Mouse (Mus musculus): ENCODE measurements around the gene Rhbdf1. TPM values are rescaled to one million over a fixed set of nuclear protein-coding genes. Genes with fewer than 3 reads are reported as not detected.

Rhbdf1 gene
- polyA plus RNA-seq, 2 experiments = 3.0 to 5.8 TPM

- DNase-seq (ENCODE audit: low read depth in 3 of 3, low spot score in 3 of 3) (no peak), ATAC-seq (ENCODE audit: insufficient read depth) (no peak)
- no peak overlapping the region for H3K4me3 ChIP-seq (ENCODE audit: insufficient read depth in 1 of 2, low read depth in 2 of 2, low read length in 2 of 2)
- H3K27me3 ChIP-seq (ENCODE audit: control insufficient read depth, insufficient read depth, low read length) = 0 out of 2 replicates have a peak, but pooled peaks cover under 1% of the 10 kb centered on the region
- no peak overlapping the region for H3K9ac ChIP-seq (replicated peaks)
- H3K36me3 ChIP-seq (replicated peaks; ENCODE audit: control insufficient read depth, insufficient read depth, low read depth) = peaks cover 54% of the 10 kb centered on the region
- no peak overlapping the region; the same call in 1 of the 2 replicates for H3K27ac ChIP-seq
- peaks cover 14 to 15% of the 10 kb centered on the region in 2 experiments for H3K4me1 ChIP-seq (replicated peaks; ENCODE audit: control insufficient read depth in 2 of 2, insufficient read depth in 2 of 2, low read length in 1 of 2)
- no peaks in the 10 kb centered on the region for H3K9me3 ChIP-seq (ENCODE audit: control insufficient read depth, low read length)
- TF ChIP-seq CTCF (IDR thresholded peaks at IDR 0.05; ENCODE audit: low read depth) = no peak
- TF ChIP-seq EP300 (IDR thresholded peaks at IDR 0.05; ENCODE audit: low read depth) = no peak
- no peak overlapping the region for H3K4me2 ChIP-seq (ENCODE audit: low read depth)
- 86% methylated on average over 4 of the region's 4 CpGs for WGBS (ENCODE audit: insufficient replicate concordance)
Measured at GRCm38 (mm10) chr11:32230220-32230619, 8.1 kb upstream of the Rhbdf1 start.

GRCm38 (mm10) chr11:32228292-32228845 is 6.3 kb upstream of the Rhbdf1 start:
- ATAC-seq (ENCODE audit: insufficient read depth) = no peak
- DNase-seq (ENCODE audit: low read depth in 3 of 3, low spot score in 3 of 3) = no peak
- WGBS (ENCODE audit: insufficient replicate concordance) = 73% methylated on average over 3 of the region's 3 CpGs

DNA sequence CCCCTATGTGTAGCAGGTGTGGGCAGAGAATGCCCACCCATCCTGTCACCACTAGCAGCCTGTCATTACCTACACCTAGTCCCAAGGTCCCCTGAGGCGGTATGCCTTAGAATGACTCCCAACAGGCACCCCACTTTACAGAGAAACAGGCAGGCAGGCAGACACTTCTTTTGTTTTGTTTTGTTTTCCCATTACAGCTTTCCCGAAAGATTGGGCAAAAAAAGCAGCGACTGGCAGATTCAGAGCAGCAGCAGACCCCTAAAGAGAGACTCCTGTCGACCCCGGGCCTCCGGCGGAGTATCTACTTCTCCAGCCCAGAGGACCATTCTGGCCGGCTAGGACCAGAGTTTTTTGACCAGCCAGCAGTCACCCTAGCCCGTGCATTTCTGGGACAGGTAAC is 5.5 kb upstream of the Rhbdf1 start:
- peak overlapping the region; percentile 10 to 90; a peak in 2 of 4 replicates for H3K4me3 ChIP-seq (ENCODE audit: insufficient read depth in 1 of 2, low read depth in 2 of 2, low read length in 2 of 2)
- no peak for DNase-seq (ENCODE audit: low read depth in 3 of 3, low spot score in 3 of 3)
- no peak for TF ChIP-seq CTCF (IDR thresholded peaks at IDR 0.05; ENCODE audit: low read depth)
- no peak for TF ChIP-seq EP300 (IDR thresholded peaks at IDR 0.05; ENCODE audit: low read depth)
- no peak for ATAC-seq (ENCODE audit: insufficient read depth)
- peaks cover 27% of the 10 kb centered on the region for H3K27me3 ChIP-seq (ENCODE audit: control insufficient read depth, insufficient read depth, low read length)
- H3K9ac ChIP-seq (replicated peaks) = peak overlapping the region; percentile 93
- H3K36me3 ChIP-seq (replicated peaks; ENCODE audit: control insufficient read depth, insufficient read depth, low read depth) = peaks cover 32% of the 10 kb centered on the region
- peak overlapping the region; percentile 95 for H3K4me2 ChIP-seq (ENCODE audit: low read depth)
- 88% methylated on average over 9 of the region's 9 CpGs for WGBS (ENCODE audit: insufficient replicate concordance)
- H3K4me1 ChIP-seq (replicated peaks; ENCODE audit: control insufficient read depth in 2 of 2, insufficient read depth in 2 of 2, low read length in 1 of 2) = peaks cover 15 to 25% of the 10 kb centered on the region in 2 experiments
- no peaks in the 10 kb centered on the region for H3K9me3 ChIP-seq (ENCODE audit: control insufficient read depth, low read length)
- no peak overlapping the region; the same call in 1 of the 2 replicates for H3K27ac ChIP-seq

More at GRCm38 (mm10) chr11:32228292-32228845, 6.3 kb upstream of the Rhbdf1 start:
- TF ChIP-seq EP300 (IDR thresholded peaks at IDR 0.05; ENCODE audit: low read depth) = no peak
- TF ChIP-seq CTCF (IDR thresholded peaks at IDR 0.05; ENCODE audit: low read depth) = no peak
- H3K4me3 ChIP-seq (ENCODE audit: insufficient read depth in 1 of 2, low read depth in 2 of 2, low read length in 2 of 2) = no peak overlapping the region
- peaks cover 38% of the 10 kb centered on the region for H3K36me3 ChIP-seq (replicated peaks; ENCODE audit: control insufficient read depth, insufficient read depth, low read depth)
- H3K9ac ChIP-seq (replicated peaks) = peak overlapping the region; percentile 6; the same call in 1 of the 2 replicates
- no peak overlapping the region; the same call in 1 of the 2 replicates for H3K27ac ChIP-seq
- no peaks in the 10 kb centered on the region for H3K9me3 ChIP-seq (ENCODE audit: control insufficient read depth, low read length)
- H3K4me1 ChIP-seq (replicated peaks; ENCODE audit: control insufficient read depth in 2 of 2, insufficient read depth in 2 of 2, low read length in 1 of 2) = peaks cover 15 to 22% of the 10 kb centered on the region in 2 experiments
- peaks cover 19% of the 10 kb centered on the region for H3K27me3 ChIP-seq (ENCODE audit: control insufficient read depth, insufficient read depth, low read length)
- H3K4me2 ChIP-seq (ENCODE audit: low read depth) = peak overlapping the region; percentile 95

GRCm38 (mm10) chr11:32227041-32227440 is 4.9 kb upstream of the Rhbdf1 start:
- H3K4me1 ChIP-seq (replicated peaks; ENCODE audit: control insufficient read depth in 2 of 2, insufficient read depth in 2 of 2, low read length in 1 of 2) = peaks cover 15 to 28% of the 10 kb centered on the region in 2 experiments
- no peak overlapping the region; the same call in 1 of the 2 replicates for H3K27ac ChIP-seq
- peak overlapping the region; percentile 93 for H3K9ac ChIP-seq (replicated peaks)
- H3K4me2 ChIP-seq (ENCODE audit: low read depth) = peak overlapping the region; percentile 95
- H3K36me3 ChIP-seq (replicated peaks; ENCODE audit: control insufficient read depth, insufficient read depth, low read depth) = peaks cover 26% of the 10 kb centered on the region
- ATAC-seq (ENCODE audit: insufficient read depth) (no peak), DNase-seq (ENCODE audit: low read depth in 3 of 3, low spot score in 3 of 3) (no peak)
- H3K9me3 ChIP-seq (ENCODE audit: control insufficient read depth, low read length) = no peaks in the 10 kb centered on the region
- TF ChIP-seq EP300 (IDR thresholded peaks at IDR 0.05; ENCODE audit: low read depth) (no peak), CTCF (IDR thresholded peaks at IDR 0.05; ENCODE audit: low read depth) (no peak)
- peak overlapping the region; percentile 71 to 90 for H3K4me3 ChIP-seq (ENCODE audit: insufficient read depth in 1 of 2, low read depth in 2 of 2, low read length in 2 of 2)
- peaks cover 32% of the 10 kb centered on the region for H3K27me3 ChIP-seq (ENCODE audit: control insufficient read depth, insufficient read depth, low read length)
- 19% methylated on average over 1 of the region's 1 CpGs for WGBS (ENCODE audit: insufficient replicate concordance)

- peak within 1 kb of the TSS; percentile 34 for H3K27ac ChIP-seq
- H3K4me1 ChIP-seq (replicated peaks; ENCODE audit: control insufficient read depth in 2 of 2, insufficient read depth in 2 of 2, low read length in 1 of 2) = peaks cover 15 to 28% of the 10 kb centered on the region in 2 experiments
- DNase-seq (ENCODE audit: low read depth in 3 of 3, low spot score in 3 of 3) (peak; percentile 80 to 84 (median 80)), ATAC-seq (ENCODE audit: insufficient read depth) (peak; percentile 87)
- peaks cover 19% of the 10 kb centered on the region for H3K36me3 ChIP-seq (replicated peaks; ENCODE audit: control insufficient read depth, insufficient read depth, low read depth)
- H3K4me3 ChIP-seq (ENCODE audit: insufficient read depth in 1 of 2, low read depth in 2 of 2, low read length in 2 of 2) = peak within 1 kb of the TSS; percentile 71 to 90
- peaks cover 40% of the 10 kb centered on the region for H3K27me3 ChIP-seq (ENCODE audit: control insufficient read depth, insufficient read depth, low read length)
- TF ChIP-seq EP300 (IDR thresholded peaks at IDR 0.05; ENCODE audit: low read depth) (no peak), CTCF (IDR thresholded peaks at IDR 0.05; ENCODE audit: low read depth) (no peak)
- H3K9ac ChIP-seq (replicated peaks) = peak within 1 kb of the TSS; percentile 93
- no peaks in the 10 kb centered on the region for H3K9me3 ChIP-seq (ENCODE audit: control insufficient read depth, low read length)
- 2% methylated on average over 47 of the region's 47 CpGs for WGBS (ENCODE audit: insufficient replicate concordance)
- peak within 1 kb of the TSS; percentile 95 for H3K4me2 ChIP-seq (ENCODE audit: low read depth)
Measured at GRCm38 (mm10) chr11:32226124-32226871, 4.2 kb upstream of the Rhbdf1 start, which contains the start of gene Mpg. Gene Mpg (plus strand): TSS chr11:32226505.
